Mouse (Mus musculus) embryonic fibroblast, embryonic 13.5 days (primary cell): ENCODE measurements around the gene Pdgfa.

Experiments
- CTCF ChIP-seq: IDR thresholded peaks from 2 replicates; pipeline ENCODE4 v1.5.1; 2011; ENCODE audit warnings: mild to moderate bottlenecking, control low read depth, low read length, moderate library complexity, borderline replicate concordance; ENCODE audit not compliant: insufficient read depth
- POLR2A ChIP-seq: IDR thresholded peaks from 2 replicates; pipeline ENCODE4 v1.6.1; 2011; ENCODE audit warnings: low read depth, mild to moderate bottlenecking, control low read depth, low read length, moderate library complexity

- TF ChIP-seq CTCF (no peak), POLR2A (no peak)
Measured at GRCm38 (mm10) chr5:138952969-138953368, 44.2 kb downstream of the Pdgfa start.
